15 mouse cellular contexts compared by ENCODE assay signal in the genomic region with DNA sequence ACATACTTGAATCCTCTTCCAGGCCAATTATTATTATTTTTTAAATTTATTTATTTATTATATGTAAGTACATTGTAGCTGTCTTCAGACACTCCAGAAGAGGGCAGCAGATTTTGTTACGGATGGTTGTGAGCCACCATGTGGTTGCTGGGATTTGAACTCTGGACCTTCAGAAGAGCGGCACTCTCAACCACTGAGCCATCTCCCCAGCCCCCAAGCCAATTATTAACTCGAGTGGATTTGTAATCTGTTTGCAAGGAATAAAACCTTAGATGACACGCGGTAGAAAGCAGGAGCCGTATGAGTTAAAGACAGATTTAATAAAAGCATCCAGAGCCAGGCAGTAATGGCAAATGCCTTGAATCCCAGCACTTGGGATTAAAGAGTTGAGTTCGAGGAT.
"Had no signal": no experiment of that assay in that cellular context is flagged by ENCODE, and none has a peak within 500 bp of the region (broad histone marks: within the 10 kb centered on the region; RNA-seq: fewer than 3 reads in every experiment).

No protein-coding gene starts in this region.

- H3K9me3 ChIP-seq: limb, embryonic 12.5 days; lung, embryonic 15.5 days; megakaryocyte, embryonic 14.5 days; midbrain, embryonic 12.5 days had no signal

- H3K4me3 ChIP-seq: limb, embryonic 12.5 days; lung, embryonic 15.5 days; megakaryocyte, embryonic 14.5 days; midbrain, embryonic 12.5 days had no signal

- DNase-seq: layer of hippocampus, adult 9-11 months; layer of hippocampus, postnatal 36 days; liver, postnatal 0 days; lung, postnatal 14 days; right cerebral cortex, adult 18-20 months; right cerebral cortex, postnatal 25 days; thymus, postnatal 4 days had no signal

- H3K9ac ChIP-seq: limb, embryonic 12.5 days; liver, postnatal 0 days; lung, embryonic 15.5 days; midbrain, embryonic 12.5 days had no signal

- H3K36me3 ChIP-seq: lung, embryonic 15.5 days had no signal

- ATAC-seq: hindbrain, postnatal 0 days; liver, postnatal 0 days; midbrain, embryonic 16.5 days had no signal

- H3K27ac ChIP-seq: hindbrain, postnatal 0 days; limb, embryonic 12.5 days; lung, embryonic 15.5 days; macrophage; midbrain, embryonic 12.5 days had no signal

- H3K4me2 ChIP-seq: limb, embryonic 12.5 days; liver, embryonic 11.5 days; lung, embryonic 15.5 days; midbrain, embryonic 12.5 days had no signal

- H3K27me3 ChIP-seq: lung, embryonic 15.5 days; megakaryocyte, embryonic 14.5 days had no signal
